Mouse (Mus musculus): ENCODE data around the gene Txlng. TPM values are rescaled to one million over a fixed set of nuclear protein-coding genes. Genes with fewer than 3 reads are reported as not detected.
"Not testable (repeated sequence)": the region's sequence is repeated elsewhere in the genome, so short reads cannot be mapped to it uniquely, and the experiment has no call there.

Gene Txlng
- polyA plus RNA-seq, 1 experiment, result 1.8 TPM

GRCm38 (mm10) chrX:162828783-162829182 lies 471 bp downstream of the Txlng start:
- no peak for DNase-seq (ENCODE audit: low read depth in 1 of 2, low spot score in 2 of 2)
- H3K4me1 ChIP-seq (ENCODE audit: control insufficient read depth, insufficient read depth, insufficient read length), result no peaks in the 10 kb centered on the region; the same call in 1 of the 2 replicates
- no peak for TF ChIP-seq POLR2A (IDR thresholded peaks at IDR 0.05; ENCODE audit: low read depth, low read length)
- TF ChIP-seq CTCF (IDR thresholded peaks at IDR 0.05; ENCODE audit: extremely low read depth, insufficient read depth, insufficient read length, insufficient replicate concordance), result no peak
- peak overlapping the region; percentile 85 for H3K27ac ChIP-seq (ENCODE audit: insufficient read depth, low read length)
- 17% methylated on average over 20 of the region's 20 CpGs for WGBS
- no peaks in the 10 kb centered on the region for H3K36me3 ChIP-seq (ENCODE audit: control insufficient read depth, insufficient read depth, low read length)
- H3K4me3 ChIP-seq (ENCODE audit: extremely low read depth, insufficient read depth, insufficient read length), result peak overlapping the region; percentile 94
- no peaks in the 10 kb centered on the region for H3K27me3 ChIP-seq (ENCODE audit: control insufficient read depth, insufficient read depth, low read length)

- Histone ChIP-seq H3K36me3 (ENCODE audit: control insufficient read depth, insufficient read depth, low read length) (no peaks in the 10 kb centered on the region), H3K4me1 (ENCODE audit: control insufficient read depth, insufficient read depth, insufficient read length) (no peaks in the 10 kb centered on the region; the same call in 1 of the 2 replicates), H3K4me3 (ENCODE audit: extremely low read depth, insufficient read depth, insufficient read length) (no peak overlapping the region), H3K27ac (ENCODE audit: insufficient read depth, low read length) (no peak overlapping the region), H3K27me3 (ENCODE audit: control insufficient read depth, insufficient read depth, low read length) (no peaks in the 10 kb centered on the region)
- no peak for DNase-seq (ENCODE audit: low read depth in 1 of 2, low spot score in 2 of 2)
- WGBS, result 42% methylated on average over 6 of the region's 6 CpGs
- TF ChIP-seq POLR2A (IDR thresholded peaks at IDR 0.05; ENCODE audit: low read depth, low read length) (no peak), CTCF (IDR thresholded peaks at IDR 0.05; ENCODE audit: extremely low read depth, insufficient read depth, insufficient read length, insufficient replicate concordance) (no peak)
These were observed 1.2 kb downstream of the Txlng start for GRCm38 (mm10) chrX:162828016-162828415.

GRCm38 (mm10) chrX:162800371-162800770 lies 28.9 kb downstream of the Txlng start:
- Histone ChIP-seq H3K27ac (ENCODE audit: insufficient read depth, low read length) (no peak overlapping the region), H3K4me1 (ENCODE audit: control insufficient read depth, insufficient read depth, insufficient read length) (no peaks in the 10 kb centered on the region), H3K27me3 (ENCODE audit: control insufficient read depth, insufficient read depth, low read length) (no peaks in the 10 kb centered on the region), H3K36me3 (ENCODE audit: control insufficient read depth, insufficient read depth, low read length) (no peaks in the 10 kb centered on the region), H3K4me3 (ENCODE audit: extremely low read depth, insufficient read depth, insufficient read length) (no peak overlapping the region)
- peak; percentile 33 for DNase-seq (ENCODE audit: low read depth in 1 of 2, low spot score in 2 of 2)
- TF ChIP-seq POLR2A (IDR thresholded peaks at IDR 0.05; ENCODE audit: low read depth, low read length) (no peak), CTCF (IDR thresholded peaks at IDR 0.05; ENCODE audit: extremely low read depth, insufficient read depth, insufficient read length, insufficient replicate concordance) (no peak)

DNA sequence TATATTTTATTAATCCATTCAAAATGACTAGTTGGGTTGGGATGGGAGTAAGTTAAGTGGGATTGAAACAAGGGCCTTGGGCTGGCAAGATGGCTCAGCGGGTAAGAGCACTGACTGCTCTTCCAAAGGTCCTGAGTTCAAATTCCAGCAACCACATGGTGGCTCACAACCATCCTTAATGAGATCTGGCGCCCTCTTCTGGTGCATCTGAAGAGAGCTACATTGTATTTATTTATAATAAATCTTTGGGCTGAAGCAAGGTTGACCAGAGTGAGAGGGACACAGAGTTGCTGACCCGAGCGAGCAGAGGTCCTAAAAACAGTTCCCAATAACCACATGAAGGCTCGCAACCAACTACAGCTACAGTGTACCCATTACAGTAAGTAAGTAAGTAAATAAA lies 37.9 kb downstream of the Txlng start:
- DNase-seq (ENCODE audit: low read depth in 1 of 2, low spot score in 2 of 2), result not testable (repeated sequence)

GRCm38 (mm10) chrX:162788372-162788771 lies 40.9 kb downstream of the Txlng start:
- TF ChIP-seq CTCF (IDR thresholded peaks at IDR 0.05; ENCODE audit: extremely low read depth, insufficient read depth, insufficient read length, insufficient replicate concordance) (no peak), POLR2A (IDR thresholded peaks at IDR 0.05; ENCODE audit: low read depth, low read length) (no peak)
- Histone ChIP-seq H3K27ac (ENCODE audit: insufficient read depth, low read length) (no peak overlapping the region), H3K4me1 (ENCODE audit: control insufficient read depth, insufficient read depth, insufficient read length) (no peaks in the 10 kb centered on the region), H3K4me3 (ENCODE audit: extremely low read depth, insufficient read depth, insufficient read length) (no peak overlapping the region), H3K36me3 (ENCODE audit: control insufficient read depth, insufficient read depth, low read length) (peaks cover 1% of the 10 kb centered on the region; the same call in 1 of the 2 replicates), H3K27me3 (ENCODE audit: control insufficient read depth, insufficient read depth, low read length) (no peaks in the 10 kb centered on the region)
- WGBS, result 48% methylated on average over 1 of the region's 1 CpGs
- no peak for DNase-seq (ENCODE audit: low read depth in 1 of 2, low spot score in 2 of 2)

More for the DNA sequence above, 37.9 kb downstream of the Txlng start:
- not testable (repeated sequence) for H3K36me3 ChIP-seq (ENCODE audit: control insufficient read depth, insufficient read depth, low read length); H3K27ac ChIP-seq (ENCODE audit: insufficient read depth, low read length); H3K4me1 ChIP-seq (ENCODE audit: control insufficient read depth, insufficient read depth, insufficient read length); H3K4me3 ChIP-seq (ENCODE audit: extremely low read depth, insufficient read depth, insufficient read length); H3K27me3 ChIP-seq (ENCODE audit: control insufficient read depth, insufficient read depth, low read length)
- WGBS, result 83% methylated on average over 5 of the region's 5 CpGs

DNA sequence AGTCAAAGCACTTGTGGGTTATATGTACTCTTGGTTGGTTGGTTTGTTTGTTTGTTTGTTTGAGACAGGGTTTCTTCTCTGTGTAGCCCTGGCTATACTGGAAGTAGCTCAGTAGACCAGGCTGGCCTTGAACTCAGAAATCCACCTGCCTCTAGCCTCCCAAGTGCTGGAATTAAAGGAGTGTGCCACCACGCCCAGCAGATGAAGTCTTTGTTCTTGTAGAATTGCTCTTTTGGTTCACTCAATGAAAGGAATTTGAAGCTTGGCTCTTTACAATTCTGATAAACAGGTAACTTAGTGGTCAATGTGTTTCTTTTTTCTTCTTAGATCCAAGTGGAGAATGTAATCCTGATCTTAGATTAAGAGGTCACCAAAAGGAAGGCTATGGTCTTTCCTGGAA lies 58.5 kb downstream of the Txlng start:
- Histone ChIP-seq H3K27me3 (ENCODE audit: control insufficient read depth, insufficient read depth, low read length) (no peaks in the 10 kb centered on the region), H3K4me3 (ENCODE audit: extremely low read depth, insufficient read depth, insufficient read length) (no peak overlapping the region), H3K27ac (ENCODE audit: insufficient read depth, low read length) (no peak overlapping the region), H3K4me1 (ENCODE audit: control insufficient read depth, insufficient read depth, insufficient read length) (no peaks in the 10 kb centered on the region), H3K36me3 (ENCODE audit: control insufficient read depth, insufficient read depth, low read length) (no peaks in the 10 kb centered on the region; the same call in 1 of the 2 replicates)
- DNase-seq (ENCODE audit: low read depth in 1 of 2, low spot score in 2 of 2), result no peak
- no peak for TF ChIP-seq CTCF (IDR thresholded peaks at IDR 0.05; ENCODE audit: extremely low read depth, insufficient read depth, insufficient read length, insufficient replicate concordance)
- no peak for TF ChIP-seq POLR2A (IDR thresholded peaks at IDR 0.05; ENCODE audit: low read depth, low read length)
- 73% methylated on average over 1 of the region's 1 CpGs for WGBS

DNA sequence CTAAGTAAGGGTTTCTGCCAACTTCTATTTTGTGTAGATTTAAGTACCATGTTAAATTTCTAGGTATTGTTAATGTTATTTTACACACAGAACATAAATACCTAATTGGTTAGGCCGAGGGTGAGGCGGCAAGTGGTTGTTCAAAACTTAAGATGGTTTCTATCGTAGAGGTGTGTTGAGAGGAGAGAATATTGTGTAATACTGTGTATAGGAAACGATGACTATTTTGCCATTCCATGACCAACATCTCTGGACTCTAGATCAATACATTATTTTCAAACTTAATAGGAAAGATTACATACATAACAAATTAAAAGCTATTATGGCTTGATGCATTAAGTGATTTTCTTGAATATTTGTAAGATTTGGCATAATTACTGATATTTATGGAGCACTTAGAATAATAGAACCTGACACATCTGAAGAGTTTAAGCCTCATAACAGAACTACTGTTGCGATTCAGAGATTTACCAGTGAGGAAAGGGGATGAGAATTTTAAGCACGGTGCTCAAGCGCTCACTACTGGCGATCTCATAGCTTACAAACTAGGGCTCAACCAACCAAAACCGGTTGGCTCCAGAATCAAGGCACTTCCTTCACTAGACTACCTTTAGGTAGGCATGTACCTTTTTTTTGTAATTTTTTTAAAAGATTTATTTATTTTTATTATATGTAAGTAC lies 67.4 kb downstream of the Txlng start:
- WGBS, result 36% methylated on average over 9 of the region's 9 CpGs
- TF ChIP-seq CTCF (IDR thresholded peaks at IDR 0.05; ENCODE audit: extremely low read depth, insufficient read depth, insufficient read length, insufficient replicate concordance) (no peak), POLR2A (IDR thresholded peaks at IDR 0.05; ENCODE audit: low read depth, low read length) (no peak)
- Histone ChIP-seq H3K4me3 (ENCODE audit: extremely low read depth, insufficient read depth, insufficient read length) (peak overlapping the region; percentile 97; the same call in 1 of the 2 replicates), H3K27ac (ENCODE audit: insufficient read depth, low read length) (no peak overlapping the region), H3K4me1 (ENCODE audit: control insufficient read depth, insufficient read depth, insufficient read length) (no peaks in the 10 kb centered on the region; the same call in 1 of the 2 replicates), H3K36me3 (ENCODE audit: control insufficient read depth, insufficient read depth, low read length) (no peaks in the 10 kb centered on the region), H3K27me3 (ENCODE audit: control insufficient read depth, insufficient read depth, low read length) (no peaks in the 10 kb centered on the region)
- DNase-seq (ENCODE audit: low read depth in 1 of 2, low spot score in 2 of 2), result no peak

Data from spleen, adult 2 months (tissue).